Mouse (Mus musculus) liver, embryonic 14.5 days (tissue): ENCODE measurements around the gene Nisch.

Source experiments
- CTCF ChIP-seq: IDR thresholded peaks from 2 replicates; pipeline ENCODE4 v1.5.1; 2016; ENCODE audit warnings: antibody characterized with exemption, low read depth, control low read depth
- EP300 ChIP-seq: IDR thresholded peaks from 2 replicates; pipeline ENCODE4 v1.6.1; 2016; ENCODE audit warnings: antibody characterized with exemption, low read depth

GRCm38 (mm10) chr14:31197547-31198516, 18.9 kb downstream of the Nisch start:
- TF ChIP-seq CTCF (no peak), EP300 (no peak)
